Mouse (Mus musculus) embryonic facial prominence, embryonic 14.5 days (tissue): ENCODE measurements at regions not wholly inside any gene's neighbourhood (a gene's known extent, or its start where the extent isn't known, plus 50 kb on each side); places are given as distances from the start of the nearest gene placed in this dataset.

Experiments
- ATAC-seq: fragments of 200-750 bp; cut with Nextera tagmentation; 2 replicates; pipeline ENCODE4 v1.8.0; 2017; ENCODE audit warnings: low read depth, moderate number of reproducible peaks, moderate TSS enrichment
- DNase-seq: peaks from one replicate; pipeline ENCODE4 v3.0.0-alpha.2; 2015; ENCODE audit warnings: low spot score
- H3K27ac ChIP-seq: fragments of 300-500 bp; sonication (generic); replicated peaks from 2 replicates; pipeline ENCODE4 v1.5.1; 2014; ENCODE audit warnings: low read depth, mild to moderate bottlenecking, low read length, moderate library complexity
- H3K27me3 ChIP-seq: fragments of 300-500 bp; sonication (generic); replicated peaks from 2 replicates; pipeline ENCODE4 v1.6.1; 2014; ENCODE audit warnings: low read length; ENCODE audit not compliant: control insufficient read depth, insufficient read depth
- H3K36me3 ChIP-seq: fragments of 300-500 bp; sonication (generic); 2 replicates; pipeline ENCODE4 v1.6.1; 2014; ENCODE audit warnings: low read length, mixed read lengths; ENCODE audit not compliant: control insufficient read depth, insufficient read depth
- H3K4me1 ChIP-seq: fragments of 300-500 bp; sonication (generic); 2 replicates; pipeline ENCODE4 v1.6.1; 2014; ENCODE audit warnings: antibody characterized with exemption, low read length; ENCODE audit not compliant: control insufficient read depth, insufficient read depth
- H3K4me2 ChIP-seq: fragments of 300-500 bp; sonication (generic); 2 replicates; pipeline ENCODE4 v1.6.1; 2014; ENCODE audit warnings: low read depth, mild to moderate bottlenecking, low read length, moderate library complexity, mixed read lengths
- H3K4me3 ChIP-seq: fragments of 300-500 bp; sonication (generic); 2 replicates; pipeline ENCODE4 v1.5.1; 2014; ENCODE audit warnings: low read depth, mild to moderate bottlenecking, low read length
- H3K9ac ChIP-seq: fragments of 300-500 bp; sonication (generic); 2 replicates; pipeline ENCODE4 v1.6.1; 2014; ENCODE audit warnings: low read depth, mild to moderate bottlenecking, low read length, moderate library complexity, mixed read lengths
- H3K9me3 ChIP-seq: fragments of 300-500 bp; sonication (generic); 2 replicates; pipeline ENCODE4 v1.6.1; 2016; ENCODE audit warnings: low read length; ENCODE audit not compliant: control insufficient read depth
- WGBS: fragments of 180-500 bp; shearing (Covaris S2); extraction: QIAGEN DNeasy Blood & Tissue Kit; methylation state at CpG from one replicate; pipeline ENCODE4 v1.1.7; 2014; 5-methylcytosine and 5-hydroxymethylcytosine counted together

GRCm38 (mm10) chr8:26706048-26706767, 270.9 kb upstream of the Zfp703 start:
- Histone ChIP-seq H3K4me1 (no peaks in the 10 kb centered on the region), H3K9ac (no peak overlapping the region), H3K27me3 (no peaks in the 10 kb centered on the region), H3K4me2 (no peak overlapping the region), H3K27ac (no peak overlapping the region), H3K36me3 (no peaks in the 10 kb centered on the region), H3K9me3 (no peaks in the 10 kb centered on the region), H3K4me3 (no peak overlapping the region)
- ATAC-seq (no peak), DNase-seq (no peak)
- 55% methylated on average over 9 of the region's 9 CpGs for WGBS

- Histone ChIP-seq H3K4me3 (no peak overlapping the region), H3K27ac (no peak overlapping the region), H3K27me3 (no peaks in the 10 kb centered on the region), H3K9me3 (no peaks in the 10 kb centered on the region), H3K4me2 (no peak overlapping the region), H3K36me3 (no peaks in the 10 kb centered on the region), H3K4me1 (no peaks in the 10 kb centered on the region), H3K9ac (no peak overlapping the region)
- ATAC-seq (no peak), DNase-seq (no peak)
- WGBS = 85% methylated on average over 7 of the region's 7 CpGs
Observed at GRCm38 (mm10) chr8:26706768-26707156, 270.4 kb upstream of the Zfp703 start.

- ATAC-seq (no peak), DNase-seq (no peak)
- no peaks in the 10 kb centered on the region for H3K4me1 ChIP-seq
- WGBS = 78% methylated on average over 8 of the region's 8 CpGs
- H3K9ac ChIP-seq = no peak overlapping the region
- no peaks in the 10 kb centered on the region for H3K27me3 ChIP-seq
- H3K4me3 ChIP-seq = no peak overlapping the region
- no peak overlapping the region for H3K27ac ChIP-seq
- H3K9me3 ChIP-seq = no peaks in the 10 kb centered on the region
- no peak overlapping the region for H3K4me2 ChIP-seq
- H3K36me3 ChIP-seq = no peaks in the 10 kb centered on the region
Observed at GRCm38 (mm10) chr8:26713836-26714235, 263.3 kb upstream of the Zfp703 start.

- Histone ChIP-seq H3K4me1 (no peaks in the 10 kb centered on the region), H3K9me3 (no peaks in the 10 kb centered on the region), H3K27me3 (no peaks in the 10 kb centered on the region), H3K36me3 (no peaks in the 10 kb centered on the region), H3K4me2 (no peak overlapping the region), H3K4me3 (no peak overlapping the region), H3K27ac (no peak overlapping the region), H3K9ac (no peak overlapping the region)
- 85% methylated on average over 3 of the region's 3 CpGs for WGBS
- DNase-seq = no peak
- ATAC-seq = no peak
Observed at GRCm38 (mm10) chr8:26714714-26715113, 262.4 kb upstream of the Zfp703 start.

GRCm38 (mm10) chr8:26718409-26719355, 258.4 kb upstream of the Zfp703 start:
- no peaks in the 10 kb centered on the region for H3K9me3 ChIP-seq
- no peak overlapping the region for H3K27ac ChIP-seq
- no peak overlapping the region for H3K9ac ChIP-seq
- H3K4me3 ChIP-seq = no peak overlapping the region
- no peaks in the 10 kb centered on the region for H3K27me3 ChIP-seq
- H3K36me3 ChIP-seq = no peaks in the 10 kb centered on the region
- H3K4me1 ChIP-seq = no peaks in the 10 kb centered on the region
- H3K4me2 ChIP-seq = no peak overlapping the region
- DNase-seq (no peak), ATAC-seq (no peak; the same call in 1 of the 2 replicates)
- 54% methylated on average over 11 of the region's 11 CpGs for WGBS

- Histone ChIP-seq H3K9me3 (no peaks in the 10 kb centered on the region), H3K36me3 (no peaks in the 10 kb centered on the region), H3K4me2 (no peak overlapping the region), H3K4me3 (no peak overlapping the region), H3K4me1 (no peaks in the 10 kb centered on the region), H3K27me3 (no peaks in the 10 kb centered on the region), H3K9ac (no peak overlapping the region), H3K27ac (no peak overlapping the region)
- DNase-seq = no peak
- ATAC-seq = no peak
- WGBS = 65% methylated on average over 3 of the region's 3 CpGs
Observed at GRCm38 (mm10) chr8:26722766-26723165, 254.4 kb upstream of the Zfp703 start.

GRCm38 (mm10) chr8:26724628-26725027, 252.5 kb upstream of the Zfp703 start:
- no peaks in the 10 kb centered on the region for H3K9me3 ChIP-seq
- no peaks in the 10 kb centered on the region for H3K4me1 ChIP-seq
- H3K9ac ChIP-seq = no peak overlapping the region
- H3K27me3 ChIP-seq = no peaks in the 10 kb centered on the region
- DNase-seq (no peak), ATAC-seq (no peak)
- H3K27ac ChIP-seq = no peak overlapping the region
- H3K4me3 ChIP-seq = no peak overlapping the region
- no peak overlapping the region for H3K4me2 ChIP-seq
- H3K36me3 ChIP-seq = no peaks in the 10 kb centered on the region
- 75% methylated on average over 5 of the region's 5 CpGs for WGBS

- Histone ChIP-seq H3K4me3 (no peak overlapping the region), H3K9me3 (no peaks in the 10 kb centered on the region), H3K27ac (no peak overlapping the region), H3K4me2 (no peak overlapping the region), H3K36me3 (no peaks in the 10 kb centered on the region), H3K9ac (no peak overlapping the region), H3K4me1 (no peaks in the 10 kb centered on the region), H3K27me3 (no peaks in the 10 kb centered on the region)
- ATAC-seq (no peak), DNase-seq (no peak)
- WGBS = 71% methylated on average over 7 of the region's 7 CpGs
Observed at GRCm38 (mm10) chr8:26725521-26725920, 251.6 kb upstream of the Zfp703 start.
